Mouse (Mus musculus) hematopoietic stem cell, adult 5-6 weeks (primary cell): ENCODE data around the gene Gpr137c. TPM values are rescaled to one million over a fixed set of nuclear protein-coding genes. Genes with fewer than 3 reads are reported as not detected.

Experiments used
- ATAC-seq, 2 experiments: fragments of 125-278 bp in 1 of 2; replicated peaks in 1 of 2; 2 replicates each; pipeline ENCODE4 v1.8.0; 2016 to 2017; ENCODE audit warnings: inconsistent platforms in 2 of 2, mild to moderate bottlenecking in 2 of 2, moderate number of reproducible peaks in 2 of 2, low read depth in 1 of 2, moderate TSS enrichment in 1 of 2; ENCODE audit not compliant: low FRiP score in 2 of 2, poor library complexity in 2 of 2, severe bottlenecking in 2 of 2, insufficient read depth in 1 of 2, low TSS enrichment in 1 of 2
- total RNA-seq: library from RNA; stranded (forward); fragments of 172-1452, 232-1000 nt; gene quantifications from 2 replicates; pipeline ENCODE4 v1.2.3, GENCODE M21; 2017

Gpr137c gene
- total RNA-seq, 1 experiment from 2014 or later, result 0.79 TPM

GRCm38 (mm10) chr14:45251548-45252076 is 32.1 kb downstream of the Gpr137c start:
- ATAC-seq, result no peak

GRCm38 (mm10) chr14:45263831-45264592 is 44.5 kb downstream of the Gpr137c start:
- no peak for ATAC-seq

GRCm38 (mm10) chr14:45275816-45276215 is 56.3 kb downstream of the Gpr137c start:
- ATAC-seq, result peak in 1 of 2 experiments; percentile 72; a peak in 1 of 4 replicates

- no peak for ATAC-seq
Observed at GRCm38 (mm10) chr14:45282066-45282465, 62.5 kb downstream of the Gpr137c start.

- ATAC-seq, result peak in 1 of 2 experiments; percentile 10; a peak in 1 of 4 replicates
Observed at GRCm38 (mm10) chr14:45291608-45292007, 72.1 kb downstream of the Gpr137c start.

- ATAC-seq, result no peak
Observed at GRCm38 (mm10) chr14:45303939-45304338, 84.4 kb downstream of the Gpr137c start.

- no peak for ATAC-seq
Observed at GRCm38 (mm10) chr14:45304389-45304788, 84.9 kb downstream of the Gpr137c start.

- ATAC-seq, result no peak
Observed at GRCm38 (mm10) chr14:45305852-45306251, 86.3 kb downstream of the Gpr137c start.

- ATAC-seq, result peak; percentile 22 to 53; a peak in 3 of 4 replicates
Observed at GRCm38 (mm10) chr14:45307630-45308328, 88.3 kb downstream of the Gpr137c start.

- no peak for ATAC-seq
Observed at GRCm38 (mm10) chr14:45309646-45310045, 90.1 kb downstream of the Gpr137c start.

GRCm38 (mm10) chr14:45310101-45310500 is 90.6 kb downstream of the Gpr137c start:
- ATAC-seq, result no peak

GRCm38 (mm10) chr14:45316927-45317326 is 97.4 kb downstream of the Gpr137c start:
- ATAC-seq, result no peak

- ATAC-seq, result peak in 1 of 2 experiments; percentile 9; a peak in 2 of 4 replicates
Observed at GRCm38 (mm10) chr14:45317921-45318411, 98.4 kb downstream of the Gpr137c start.

- peak; percentile 77 to 80 for ATAC-seq
Observed at GRCm38 (mm10) chr14:45318426-45319236, 99.1 kb downstream of the Gpr137c start, which contains the start of gene Ero1l. Gene Ero1l, minus strand, starts transcription at chr14:45318771.

GRCm38 (mm10) chr14:45319237-45319610 is 99.7 kb downstream of the Gpr137c start:
- ATAC-seq, result no peak; a peak in 1 of 4 replicates

GRCm38 (mm10) chr14:45320111-45320510 is 100.6 kb downstream of the Gpr137c start:
- ATAC-seq, result no peak

- no peak for ATAC-seq
Observed at GRCm38 (mm10) chr14:45321067-45321466, 101.5 kb downstream of the Gpr137c start.
